Mouse (Mus musculus) cerebellum, postnatal 4 days (tissue): ENCODE measurements around the gene Itgax.

Source experiments
- DNase-seq, 2 experiments: peaks; one replicate each; pipeline ENCODE4 v3.0.0; 2022; ENCODE audit warnings: low spot score in 2 of 2, mixed read lengths in 1 of 2

The Itgax gene

DNA sequence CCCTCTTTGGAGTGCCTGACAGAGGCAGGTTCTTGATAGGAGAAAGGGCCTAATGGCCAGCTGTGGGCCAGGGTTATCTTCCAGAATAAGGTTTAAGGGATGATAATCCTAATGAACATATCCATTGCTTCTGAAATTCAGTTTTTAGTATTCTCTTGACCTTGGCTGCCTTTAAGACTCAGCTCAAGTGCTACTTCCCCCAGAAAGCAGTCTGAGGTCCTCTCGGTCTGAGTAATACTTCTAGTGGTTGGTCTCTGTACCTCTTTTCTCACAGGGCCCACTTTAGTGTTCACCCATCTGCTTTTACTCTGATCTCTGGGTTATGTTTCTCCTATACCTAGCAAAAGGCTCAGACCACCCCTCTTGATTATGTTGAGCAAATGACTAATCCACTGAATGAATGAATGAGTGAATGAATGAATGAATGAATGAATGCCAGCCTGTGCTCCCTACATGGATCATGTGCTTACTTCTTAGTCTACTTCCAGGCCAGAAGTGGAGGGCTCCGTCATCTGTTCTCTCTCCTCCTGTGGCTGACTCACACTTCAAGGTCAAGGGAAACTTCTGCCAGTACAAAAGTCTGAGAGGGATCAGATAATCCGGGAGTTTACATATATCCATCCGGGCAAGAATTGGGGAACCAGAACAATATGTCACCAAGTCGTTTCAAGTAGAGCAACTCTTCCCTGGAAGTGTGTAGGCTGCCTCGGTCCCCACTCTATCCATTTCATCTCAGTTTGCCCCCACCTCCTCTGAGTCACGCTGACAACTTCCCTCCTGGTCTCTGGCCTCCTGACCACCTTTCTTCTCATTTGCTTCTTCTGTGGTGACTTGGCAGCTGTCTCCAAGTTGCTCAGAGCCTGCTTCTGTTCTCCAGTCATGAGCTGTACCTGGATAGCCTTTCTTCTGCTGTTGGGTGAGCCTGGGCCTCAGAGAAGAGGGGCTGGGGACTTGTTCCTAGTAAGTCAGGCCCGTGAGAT, at the start of gene Itgax:
Itgax (plus strand) TSS at position 807 of the 980 bp plus-strand sequence.
- DNase-seq, result no peak

DNA sequence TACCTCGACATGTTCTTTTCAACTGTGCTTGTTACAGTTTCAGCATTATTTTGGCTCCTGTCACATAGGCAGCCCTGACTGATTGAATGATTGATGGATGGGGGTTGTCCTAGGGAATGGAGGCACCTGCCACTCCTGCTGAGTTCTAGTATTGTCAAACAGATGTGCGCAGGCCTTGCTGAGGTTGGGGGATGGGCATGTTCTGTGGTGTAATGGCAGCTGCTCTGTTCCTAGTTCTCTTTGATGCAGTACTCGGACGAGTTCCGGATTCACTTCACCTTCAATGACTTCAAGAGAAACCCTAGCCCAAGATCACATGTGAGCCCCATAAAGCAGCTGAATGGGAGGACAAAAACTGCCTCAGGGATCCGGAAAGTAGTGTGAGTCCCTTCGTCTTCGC, 49.3 kb upstream of the Itgax start:
- no peak for DNase-seq

DNA sequence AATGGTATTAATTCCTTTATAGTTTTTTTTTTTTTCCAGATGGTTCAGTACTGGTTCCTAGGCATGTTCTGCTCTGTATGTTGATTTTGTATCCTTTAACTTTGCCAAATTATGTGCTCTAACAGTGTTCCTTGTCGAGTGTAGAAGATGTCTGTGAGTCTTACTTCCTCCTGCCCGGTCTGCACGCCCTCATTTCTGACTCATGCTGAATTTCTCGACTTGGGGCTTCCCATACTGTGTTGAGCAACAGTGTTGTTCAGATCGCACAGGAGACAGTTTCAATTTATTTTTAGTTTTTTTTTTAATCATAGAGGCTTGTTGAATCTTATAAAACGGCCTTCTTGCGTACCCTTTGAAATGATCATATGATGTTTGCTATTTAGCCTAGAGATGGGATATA, 40.2 kb upstream of the Itgax start:
- no peak for DNase-seq

DNA sequence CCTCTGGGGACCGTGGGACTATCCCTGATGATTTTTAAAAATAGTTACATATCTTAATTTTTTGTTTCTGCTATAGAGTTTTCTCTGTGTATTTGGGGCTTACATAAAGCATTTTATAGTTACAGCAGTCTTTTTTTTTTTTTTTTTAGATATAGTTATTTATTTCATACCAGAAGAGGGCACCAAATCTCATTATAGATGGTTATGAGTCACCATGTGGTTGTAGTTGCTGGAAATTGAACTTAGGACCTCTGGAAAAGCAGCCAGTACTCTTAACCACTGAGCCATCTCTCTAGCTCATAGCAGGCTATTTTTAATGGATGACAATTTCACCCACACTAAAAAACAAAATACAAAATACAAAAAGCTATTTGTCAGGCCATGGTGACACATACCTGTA, 31.2 kb upstream of the Itgax start:
- DNase-seq, result no peak

DNA sequence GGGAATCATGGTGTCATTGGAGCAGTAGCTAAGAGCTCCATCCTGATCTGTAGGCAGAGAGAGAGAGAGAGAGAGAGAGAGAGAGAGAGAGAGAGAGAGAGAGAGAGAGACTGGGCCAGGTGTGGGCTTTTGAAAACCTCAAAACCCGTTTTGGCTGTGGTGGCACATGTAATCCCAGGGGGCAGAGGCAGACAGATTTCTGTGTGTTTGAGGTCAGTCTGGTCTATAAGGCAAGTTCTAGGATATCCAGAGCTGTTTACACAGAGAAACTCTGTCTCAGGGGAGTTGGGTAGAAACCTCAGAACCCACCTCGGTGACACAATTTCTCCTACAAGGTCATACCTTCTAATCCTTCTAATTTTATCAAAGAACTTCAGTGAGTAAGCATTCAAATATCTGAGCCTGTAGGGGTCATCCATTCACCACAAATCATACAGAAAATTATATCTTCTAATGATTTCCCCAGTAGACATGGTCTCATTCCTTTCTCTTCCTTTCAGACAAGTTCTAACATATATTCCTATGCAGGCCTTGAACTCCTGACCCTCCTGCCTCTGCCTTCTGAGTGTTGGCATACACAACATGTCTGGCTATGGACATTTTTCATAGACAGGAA, 28.5 kb upstream of the Itgax start:
- no peak for DNase-seq

DNA sequence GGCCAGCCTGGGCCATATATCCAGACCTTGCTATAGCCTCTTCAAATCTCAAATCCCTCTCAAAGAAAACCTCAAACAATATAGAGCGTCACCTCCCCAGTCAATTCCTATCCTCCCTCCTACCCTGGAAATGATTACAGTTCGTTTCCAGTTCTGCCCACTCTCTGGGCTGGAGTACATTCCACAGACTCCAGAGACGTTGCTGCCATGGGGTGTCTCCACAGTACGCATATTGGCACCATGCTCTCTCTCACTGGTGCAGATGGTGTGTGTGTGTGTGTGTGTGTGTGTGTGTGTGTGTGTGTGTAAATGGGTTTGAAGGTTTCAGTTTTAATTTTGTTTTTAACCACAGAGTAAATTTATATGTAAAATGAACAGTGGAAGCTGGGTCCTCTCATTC, 24.1 kb upstream of the Itgax start:
- DNase-seq, result no peak

DNA sequence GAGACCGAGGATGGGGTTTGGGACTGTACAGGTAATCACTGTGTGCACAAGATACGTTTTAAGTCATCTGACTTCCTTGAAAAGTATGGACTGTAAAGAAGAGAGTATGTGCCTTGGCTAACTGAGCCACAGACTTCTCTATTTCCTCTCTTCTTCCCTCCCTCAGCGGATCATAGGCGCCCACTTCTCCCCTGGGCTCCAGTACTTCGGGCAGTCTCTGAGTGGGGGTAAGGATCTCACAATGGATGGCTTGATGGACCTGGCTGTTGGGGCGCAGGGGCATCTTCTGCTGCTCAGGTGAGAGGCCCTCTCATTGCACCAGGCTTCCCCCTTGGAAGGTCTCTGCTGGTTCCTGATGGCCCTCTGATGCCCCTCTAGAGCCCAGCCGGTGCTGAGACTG, 21.9 kb upstream of the Itgax start:
- no peak for DNase-seq

DNA sequence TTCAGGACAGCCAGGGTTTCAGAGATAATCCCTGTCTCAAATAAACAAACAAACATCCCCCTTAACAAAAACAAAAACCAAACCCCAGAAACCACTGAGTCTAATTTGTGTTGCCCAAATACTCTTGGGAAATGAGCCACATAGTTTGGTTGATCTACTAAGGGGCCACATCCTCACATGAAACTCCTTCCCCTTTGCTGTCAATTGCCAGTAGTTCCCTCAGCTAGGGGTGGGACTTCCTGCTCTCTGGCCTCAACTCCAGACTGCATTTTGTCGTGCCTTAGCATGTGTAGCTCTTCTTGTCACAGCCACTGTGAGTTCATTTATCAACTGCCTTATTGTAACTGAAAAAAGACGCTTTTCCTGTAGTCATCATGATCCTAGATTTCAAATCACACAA, 19.0 kb upstream of the Itgax start:
- no peak for DNase-seq

DNA sequence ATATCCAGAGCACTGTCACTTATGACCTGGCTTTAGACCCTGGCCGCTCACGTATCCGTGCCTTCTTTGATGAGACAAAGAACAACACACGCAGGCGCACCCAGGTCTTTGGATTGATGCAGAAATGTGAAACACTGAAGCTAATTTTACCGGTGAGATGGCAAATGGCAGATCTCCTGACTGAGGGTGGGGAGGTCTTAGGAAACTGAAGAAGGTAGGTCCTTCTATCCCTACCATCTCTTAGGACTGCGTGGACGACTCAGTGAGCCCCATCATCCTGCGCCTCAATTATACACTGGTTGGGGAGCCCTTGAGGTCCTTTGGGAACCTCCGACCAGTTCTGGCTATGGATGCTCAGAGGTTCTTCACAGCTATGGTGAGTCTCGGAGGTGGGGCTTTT, 17.2 kb upstream of the Itgax start:
- no peak for DNase-seq

DNA sequence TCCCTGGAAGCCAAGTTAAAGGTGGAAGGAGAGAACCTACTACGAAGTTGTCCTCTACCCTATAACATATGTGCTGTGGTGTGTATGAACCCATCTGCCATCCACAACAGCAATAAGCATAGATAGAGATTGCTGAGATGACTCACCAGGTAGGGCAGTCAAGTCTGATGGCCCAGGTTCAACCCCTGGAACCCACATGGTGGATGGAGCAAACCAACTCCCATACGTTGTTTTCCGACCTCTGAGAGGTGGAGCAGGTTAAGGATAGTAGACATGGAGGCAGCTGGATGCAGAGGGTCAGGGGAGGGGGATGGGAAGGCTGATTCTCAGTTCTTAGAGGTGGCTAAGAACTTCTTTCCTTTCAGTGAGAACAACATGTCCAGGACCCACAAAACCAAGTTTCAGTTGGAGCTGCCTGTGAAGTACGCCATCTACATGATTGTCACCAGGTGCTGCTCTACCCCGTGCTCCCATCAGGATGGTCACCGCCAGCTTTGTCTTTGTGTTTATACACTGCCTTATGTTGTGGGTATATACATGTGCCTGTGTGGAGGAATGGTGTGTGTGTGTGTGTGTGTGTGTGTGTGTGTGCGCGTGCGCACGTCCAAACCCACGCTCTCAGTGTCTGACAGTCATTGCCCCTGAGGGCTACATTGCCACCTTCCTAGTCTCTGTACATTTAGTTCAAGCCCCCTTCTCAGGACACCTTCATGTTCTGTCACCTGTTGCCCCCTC, 14.8 kb upstream of the Itgax start:
- DNase-seq, result no peak

DNA sequence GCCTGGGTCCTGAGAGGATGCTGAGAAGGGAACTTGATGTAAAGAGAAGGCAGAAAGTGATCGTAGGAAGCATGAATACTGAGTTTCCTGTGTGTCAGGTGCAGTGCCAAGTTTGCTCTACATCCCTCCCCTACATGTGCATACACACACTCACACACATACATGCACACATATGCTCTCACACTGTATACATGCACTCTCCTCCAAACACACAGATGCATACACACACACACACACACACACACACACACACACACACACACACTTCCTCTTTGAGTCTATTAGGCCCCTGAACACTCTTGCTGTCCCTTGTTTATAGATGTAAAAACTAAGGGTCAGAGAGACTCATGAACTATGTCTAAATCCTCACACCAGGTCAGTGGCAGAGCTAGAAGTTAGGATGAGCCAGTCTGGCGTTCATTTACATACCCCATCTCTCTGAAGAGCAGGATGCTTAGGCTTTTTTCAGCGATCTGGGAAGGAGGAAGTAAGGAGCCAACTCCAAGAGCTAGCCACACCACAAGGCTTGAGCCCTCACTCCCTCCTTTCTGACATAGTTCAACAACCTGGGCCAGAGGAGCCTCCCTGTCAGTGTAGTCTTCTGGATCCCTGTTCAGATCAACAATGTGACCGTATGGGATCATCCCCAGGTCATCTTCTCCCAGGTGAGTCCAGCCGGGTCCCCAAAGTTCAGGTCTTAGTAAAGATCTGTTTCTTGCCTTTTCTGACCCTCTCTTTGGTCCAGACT, 14.0 kb upstream of the Itgax start:
- DNase-seq, result no peak

DNA sequence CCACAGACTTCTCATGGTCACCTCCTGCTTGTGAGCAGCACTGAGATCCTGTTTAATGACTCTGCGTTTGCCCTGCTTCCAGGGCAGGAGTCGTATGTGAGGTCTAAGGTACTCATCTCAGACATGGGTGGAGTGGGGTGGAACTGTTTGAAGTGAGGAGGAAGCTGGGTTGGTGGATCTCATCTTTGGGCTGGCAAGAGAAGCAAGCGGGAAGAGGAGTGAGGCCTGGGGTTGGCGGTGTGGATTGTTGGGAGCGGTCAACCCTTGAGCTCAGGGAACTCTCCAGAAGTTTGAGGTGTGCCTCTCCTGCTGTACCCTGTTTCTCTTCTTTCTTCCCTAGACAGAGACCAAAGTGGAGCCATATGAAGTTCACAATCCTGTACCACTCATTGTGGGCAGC, 13.0 kb upstream of the Itgax start:
- no peak for DNase-seq

DNA sequence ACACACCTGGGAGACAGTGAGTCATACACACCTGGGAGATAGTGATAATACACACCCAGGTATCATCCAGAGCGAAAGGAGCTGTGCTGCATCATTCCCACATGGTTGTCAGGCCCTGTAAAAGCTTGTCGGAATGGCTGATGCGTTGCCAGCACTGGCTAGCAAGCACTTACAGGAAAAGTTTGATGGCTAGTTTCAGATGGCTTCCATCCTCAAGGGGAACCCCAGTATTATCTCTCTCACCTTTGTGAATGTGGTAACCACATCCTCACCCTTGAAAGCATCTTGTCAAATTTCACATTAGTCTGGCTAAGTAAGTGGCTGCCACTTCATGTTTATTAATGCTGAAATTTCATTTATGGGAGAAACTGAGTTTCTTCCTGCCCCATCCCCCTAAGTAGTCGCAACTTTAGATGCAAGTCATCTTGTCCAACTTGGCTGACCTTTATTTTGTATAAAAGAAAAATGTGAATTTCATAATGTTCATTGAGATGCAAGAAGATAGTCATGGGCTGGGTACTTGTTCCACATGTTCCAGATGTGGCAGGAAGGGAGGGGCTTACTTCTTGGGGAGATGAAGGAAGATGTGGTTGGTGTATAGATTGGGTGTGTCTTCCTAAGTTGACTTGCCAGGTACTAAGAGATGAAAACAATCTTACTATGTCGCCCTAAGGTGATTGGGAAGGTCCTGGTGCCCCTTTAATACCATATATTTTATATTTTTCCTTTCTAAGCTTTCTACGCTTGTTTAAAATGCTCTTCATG, 9.4 kb upstream of the Itgax start:
- DNase-seq, result no peak

DNA sequence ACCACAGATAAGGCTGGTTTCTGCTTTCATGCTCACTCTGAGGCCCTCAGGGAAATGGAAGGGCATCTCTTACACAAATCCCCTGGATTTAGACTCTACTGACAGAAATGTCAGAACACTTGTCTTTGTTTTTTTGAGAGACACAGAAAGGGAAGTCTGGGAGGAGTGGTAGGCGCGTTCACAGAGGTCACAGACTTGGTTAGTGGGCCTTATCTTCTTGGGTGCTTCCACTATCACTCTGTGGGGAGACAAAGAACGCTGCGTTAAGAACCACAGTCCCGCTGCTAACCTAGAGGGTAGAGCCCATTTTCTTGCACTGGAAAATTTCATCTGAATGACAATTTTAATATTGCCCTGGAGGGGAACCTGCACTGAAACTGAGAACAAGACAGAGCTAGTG, 2.8 kb downstream of the Itgax start:
- DNase-seq, result no peak

DNA sequence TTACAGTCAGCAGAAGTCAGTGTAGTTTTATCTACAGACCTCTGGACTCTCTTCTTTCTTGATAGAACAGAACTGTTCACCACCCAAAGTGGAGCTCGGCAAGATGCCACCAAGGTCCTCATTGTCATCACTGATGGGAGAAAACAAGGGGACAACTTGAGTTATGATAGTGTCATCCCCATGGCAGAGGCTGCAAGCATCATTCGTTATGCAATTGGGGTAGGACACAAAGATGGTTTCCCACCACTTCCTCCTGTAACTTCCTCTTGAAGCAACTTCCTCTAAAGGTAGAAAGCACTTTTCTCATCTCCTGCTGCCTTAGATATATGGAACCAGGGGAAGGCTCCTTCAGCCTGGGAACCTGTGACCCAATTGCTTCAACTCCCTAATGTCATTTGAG, 4.2 kb downstream of the Itgax start:
- no peak for DNase-seq

DNA sequence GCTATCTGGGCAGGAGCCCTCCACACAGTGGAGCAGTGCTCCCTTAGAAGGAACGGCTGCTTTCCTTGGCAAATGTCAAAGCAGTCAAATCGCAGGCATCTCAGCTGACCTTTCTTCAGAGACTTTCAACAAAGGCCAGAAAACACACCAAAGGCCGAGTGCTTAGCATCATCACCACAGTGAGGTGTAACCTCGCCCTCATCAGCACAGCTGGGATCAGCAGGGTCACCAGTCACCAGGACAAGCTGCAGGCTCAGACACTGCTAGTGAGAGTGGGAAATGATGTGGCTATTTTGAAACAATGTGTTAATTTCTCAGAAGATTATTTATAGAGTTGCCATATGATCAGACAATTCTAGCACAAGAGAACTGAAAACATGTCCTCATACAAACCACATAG, 7.6 kb downstream of the Itgax start:
- DNase-seq, result no peak

DNA sequence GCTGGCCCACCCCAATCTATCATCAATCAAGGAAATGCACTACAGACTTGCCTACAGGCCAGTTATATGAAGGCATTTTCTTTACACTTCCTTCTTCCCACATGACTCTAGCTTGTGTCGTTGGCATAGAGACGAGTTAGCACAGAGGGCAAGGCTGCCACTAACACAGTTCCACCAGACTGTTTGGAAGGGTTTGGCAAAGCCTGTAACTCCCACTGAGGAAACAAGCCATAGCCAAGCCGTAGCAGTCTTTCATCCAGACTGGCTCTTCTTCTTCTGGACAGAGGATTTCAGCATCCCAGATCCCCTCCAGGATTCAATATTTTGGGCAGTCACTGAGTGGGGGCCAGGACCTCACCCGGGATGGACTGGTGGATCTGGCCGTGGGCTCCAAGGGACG, 10.3 kb downstream of the Itgax start:
- DNase-seq, result no peak

DNA sequence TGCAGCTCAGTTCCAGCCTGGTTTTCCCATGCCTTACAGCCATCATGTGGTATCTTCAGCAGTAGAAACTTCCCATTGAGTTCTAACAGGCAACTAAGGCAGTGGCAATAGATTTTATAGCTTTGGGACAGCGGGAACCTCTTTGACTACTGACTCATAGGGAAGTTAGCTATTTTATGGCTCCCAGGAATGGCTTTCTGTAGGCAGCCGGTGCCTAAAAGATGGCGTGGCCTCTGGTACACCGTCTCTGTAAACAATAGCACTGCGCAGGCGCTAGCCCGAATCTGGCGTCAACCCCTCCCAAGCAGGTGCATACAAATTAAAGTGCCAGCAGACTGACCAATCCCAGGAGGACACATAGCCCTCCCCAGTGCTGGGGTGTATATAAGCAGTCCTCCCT, 21.6 kb downstream of the Itgax start:
- no peak for DNase-seq

DNA sequence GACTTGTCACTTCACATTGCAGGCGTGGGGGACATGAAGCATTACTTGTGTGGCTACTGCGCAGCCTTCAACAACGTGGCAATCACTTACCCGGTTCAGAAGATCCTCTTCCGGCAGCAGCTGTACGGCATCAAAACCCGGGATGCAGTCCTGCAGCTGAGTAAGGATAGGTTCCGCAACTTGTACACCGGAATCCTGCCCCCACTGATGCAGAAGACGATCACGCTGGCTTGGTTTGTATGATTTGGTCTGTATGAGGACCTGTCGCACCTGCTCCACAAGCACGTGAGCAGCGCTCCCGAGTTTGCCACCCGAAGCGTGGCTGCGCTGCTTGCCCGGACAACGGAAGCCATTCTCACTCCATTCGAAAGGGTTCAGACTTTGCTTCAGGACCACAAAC, 24.7 kb downstream of the Itgax start, which contains the start of gene Itgad:
Itgad (plus strand) TSS at position 301 of the 400 bp plus-strand sequence.
- no peak for DNase-seq

DNA sequence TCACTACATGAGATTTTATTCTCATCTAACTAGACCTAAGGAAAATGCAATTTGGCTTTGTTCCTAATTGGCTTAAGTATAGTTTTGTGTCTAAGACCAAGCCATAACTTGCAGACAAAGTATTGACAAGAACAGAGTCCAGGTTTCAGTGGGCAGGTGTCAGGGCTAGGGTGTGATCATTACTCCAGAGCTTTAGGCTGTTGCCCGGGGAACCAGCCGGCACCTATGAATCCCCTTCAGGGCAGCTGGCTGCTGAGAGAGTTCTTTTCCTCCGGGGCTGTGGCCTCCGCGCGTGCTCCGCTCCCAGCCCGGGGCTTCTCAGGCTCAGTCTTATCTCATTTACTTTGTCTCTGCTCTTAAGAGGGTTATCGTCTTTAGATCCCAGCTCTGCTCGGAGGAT, 25.6 kb downstream of the Itgax start:
- DNase-seq, result no peak
